Mouse (Mus musculus) retina, postnatal 1 day (tissue): Measurements from ENCODE around the gene Nexn.

Experiments
- DNase-seq: peaks from one replicate; pipeline ENCODE4 v3.0.0-alpha.2; 2012

The Nexn gene

GRCm38 (mm10) chr3:152277912-152278311 lies 11.8 kb upstream of the Nexn start:
- DNase-seq, result no peak

- no peak for DNase-seq
Measured at GRCm38 (mm10) chr3:152276935-152277334, 10.8 kb upstream of the Nexn start.

GRCm38 (mm10) chr3:152275008-152275407 lies 8.9 kb upstream of the Nexn start:
- no peak for DNase-seq

- DNase-seq, result no peak
Measured at GRCm38 (mm10) chr3:152272974-152273685, 7.0 kb upstream of the Nexn start.

GRCm38 (mm10) chr3:152271876-152272275 lies 5.7 kb upstream of the Nexn start:
- DNase-seq, result no peak

- no peak for DNase-seq
Measured at GRCm38 (mm10) chr3:152271071-152271710, 5.0 kb upstream of the Nexn start.

GRCm38 (mm10) chr3:152268099-152268498 lies 1.9 kb upstream of the Nexn start:
- DNase-seq, result no peak

GRCm38 (mm10) chr3:152265351-152266035 lies 657 bp downstream of the Nexn start:
- DNase-seq, result peak; percentile 81

GRCm38 (mm10) chr3:152264830-152265229 lies 1.3 kb downstream of the Nexn start:
- no peak for DNase-seq

- no peak for DNase-seq
Measured at GRCm38 (mm10) chr3:152264374-152264773, 1.8 kb downstream of the Nexn start.

- DNase-seq, result no peak
Measured at GRCm38 (mm10) chr3:152261948-152262347, 4.2 kb downstream of the Nexn start.

- DNase-seq, result no peak
Measured at GRCm38 (mm10) chr3:152261436-152261835, 4.7 kb downstream of the Nexn start.

- DNase-seq, result no peak
Measured at GRCm38 (mm10) chr3:152260362-152260761, 5.8 kb downstream of the Nexn start.

GRCm38 (mm10) chr3:152259409-152259808 lies 6.7 kb downstream of the Nexn start:
- DNase-seq, result peak; percentile 86

GRCm38 (mm10) chr3:152257528-152257927 lies 8.6 kb downstream of the Nexn start:
- DNase-seq, result no peak

GRCm38 (mm10) chr3:152250487-152250886 lies 15.7 kb downstream of the Nexn start:
- DNase-seq, result no peak

- DNase-seq, result no peak
Measured at GRCm38 (mm10) chr3:152247708-152248107, 18.4 kb downstream of the Nexn start.

- DNase-seq, result no peak
Measured at GRCm38 (mm10) chr3:152245273-152245910, 20.8 kb downstream of the Nexn start.

GRCm38 (mm10) chr3:152243304-152243703 lies 22.8 kb downstream of the Nexn start:
- no peak for DNase-seq

- DNase-seq, result no peak
Measured at GRCm38 (mm10) chr3:152241098-152241497, 25.1 kb downstream of the Nexn start.

GRCm38 (mm10) chr3:152239592-152239991 lies 26.6 kb downstream of the Nexn start:
- no peak for DNase-seq

GRCm38 (mm10) chr3:152238836-152239235 lies 27.3 kb downstream of the Nexn start:
- DNase-seq, result no peak

- no peak for DNase-seq
Measured at GRCm38 (mm10) chr3:152235805-152236204, 30.3 kb downstream of the Nexn start.

- no peak for DNase-seq
Measured at GRCm38 (mm10) chr3:152235238-152235637, 30.9 kb downstream of the Nexn start.
